Mouse (Mus musculus): ENCODE measurements around the gene Zfpl1.

Zfpl1 gene

GRCm38 (mm10) chr19:6058966-6059365 is 25.8 kb downstream of the Zfpl1 start:
- no peak for DNase-seq (ENCODE audit: low spot score in 2 of 2)

- DNase-seq (ENCODE audit: low spot score in 2 of 2) = no peak
Observed at GRCm38 (mm10) chr19:6058513-6058912, 26.2 kb downstream of the Zfpl1 start.

- peak; percentile 98 to 99 for DNase-seq (ENCODE audit: low spot score in 2 of 2)
Observed at GRCm38 (mm10) chr19:6057313-6058096, 27.3 kb downstream of the Zfpl1 start, which contains the start of the genes Mrpl49 and Fau. Gene Mrpl49 (minus strand): TSS chr19:6057785. Gene Fau (plus strand): TSS chr19:6057844.

DNA sequence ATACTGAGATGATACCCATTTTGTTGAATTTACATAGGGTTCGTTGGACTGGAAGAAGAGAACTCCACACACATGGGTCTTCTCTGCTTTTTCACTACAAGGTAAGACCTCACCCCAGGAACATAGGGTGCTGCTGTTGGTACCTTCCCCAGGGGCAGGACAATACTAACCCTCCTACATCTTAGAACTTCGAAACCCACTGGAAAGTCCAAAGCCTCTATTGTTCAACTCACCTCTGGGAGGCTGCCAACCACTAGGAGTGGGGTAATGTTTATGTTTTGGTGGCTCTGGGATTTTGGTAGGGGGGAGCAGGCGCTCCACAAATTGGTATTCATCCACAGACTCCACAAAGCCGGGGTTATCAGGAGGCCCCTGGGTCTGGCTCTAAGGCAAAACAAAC is 28.1 kb downstream of the Zfpl1 start:
- no peak for DNase-seq (ENCODE audit: low spot score in 2 of 2)

GRCm38 (mm10) chr19:6054296-6054695 is 30.5 kb downstream of the Zfpl1 start:
- DNase-seq (ENCODE audit: low spot score in 2 of 2) = no peak

DNA sequence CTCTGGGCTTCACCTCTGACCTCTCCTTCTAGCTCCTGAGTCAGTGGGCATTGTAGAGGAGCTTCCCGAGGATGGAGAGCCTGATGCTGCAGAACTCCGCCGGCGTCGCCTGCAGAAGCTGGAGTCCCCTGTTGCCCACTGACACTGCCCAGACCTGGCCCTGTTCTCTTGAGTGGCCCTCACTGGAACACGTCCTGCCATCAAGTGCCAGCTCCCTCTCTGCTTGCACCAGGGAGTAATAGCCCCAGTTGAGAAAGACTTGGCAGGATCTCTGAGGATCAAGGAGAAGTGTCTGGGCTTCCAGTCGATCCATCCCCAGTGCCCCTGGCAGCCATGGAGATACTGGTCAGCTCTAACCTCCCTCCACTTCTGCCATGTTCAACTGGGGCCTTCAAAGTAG is 32.2 kb downstream of the Zfpl1 start:
- no peak for DNase-seq (ENCODE audit: low spot score in 2 of 2)

GRCm38 (mm10) chr19:6048681-6049410 is 35.9 kb downstream of the Zfpl1 start:
- DNase-seq (ENCODE audit: low spot score in 2 of 2) = peak; percentile 83 to 86

- DNase-seq (ENCODE audit: low spot score in 2 of 2) = no peak
Observed at GRCm38 (mm10) chr19:6047899-6048166, 36.9 kb downstream of the Zfpl1 start.

- DNase-seq (ENCODE audit: low spot score in 2 of 2) = no peak
Observed at GRCm38 (mm10) chr19:6047154-6047898, 37.4 kb downstream of the Zfpl1 start.

GRCm38 (mm10) chr19:6046294-6047153 is 38.2 kb downstream of the Zfpl1 start, which contains the start of gene Syvn1:
Gene Syvn1 (plus strand): TSS chr19:6046576.
- DNase-seq (ENCODE audit: low spot score in 2 of 2) = peak; percentile 92 to 94

DNA sequence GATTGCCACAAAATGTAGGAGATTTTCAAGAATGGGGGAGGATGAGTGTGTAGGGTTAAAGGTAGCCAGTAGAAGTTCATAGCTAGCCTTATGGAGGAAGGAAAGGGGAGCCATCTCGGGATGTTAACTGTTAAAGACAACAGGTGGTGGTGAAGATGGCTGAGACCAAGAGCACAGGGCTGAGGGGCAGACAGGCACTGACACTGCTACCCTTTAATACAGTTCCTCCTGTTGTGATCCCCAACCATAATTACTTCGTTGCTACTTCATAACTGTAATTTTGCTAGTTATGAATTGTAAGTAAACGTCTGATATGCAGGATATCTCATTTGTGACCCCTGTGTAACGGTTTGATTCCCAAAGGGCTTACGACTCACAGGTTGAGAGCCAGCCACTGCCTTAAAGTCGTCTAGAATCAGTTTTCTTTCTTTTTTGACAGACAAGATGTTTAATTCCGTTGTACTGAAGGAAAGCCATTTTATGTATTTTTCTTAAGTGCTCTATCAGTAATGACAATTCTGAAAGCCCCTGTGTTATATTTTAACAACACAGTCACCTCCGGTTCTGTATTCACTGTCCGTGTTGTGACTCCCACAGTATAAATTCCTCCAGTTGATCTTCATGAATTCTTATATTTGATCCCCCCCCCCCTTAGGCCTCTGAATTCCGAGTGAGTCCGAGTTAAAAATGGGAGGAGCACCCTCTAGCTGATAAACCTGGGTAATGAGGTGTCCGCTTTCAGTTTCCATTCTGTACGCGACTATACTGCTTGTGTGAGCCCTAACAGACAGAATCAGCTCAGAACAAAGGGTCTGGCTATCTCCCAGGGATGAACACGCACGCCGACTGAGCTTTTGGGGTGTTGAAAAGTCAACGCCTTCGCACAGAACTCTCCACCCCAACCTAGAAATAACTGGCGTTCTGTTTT is 39.1 kb downstream of the Zfpl1 start:
- DNase-seq (ENCODE audit: low spot score in 2 of 2) = peak; percentile 63 to 73

GRCm38 (mm10) chr19:6044102-6044501 is 40.7 kb downstream of the Zfpl1 start:
- DNase-seq (ENCODE audit: low spot score in 2 of 2) = peak in 1 of 2 experiments; percentile 42

DNA sequence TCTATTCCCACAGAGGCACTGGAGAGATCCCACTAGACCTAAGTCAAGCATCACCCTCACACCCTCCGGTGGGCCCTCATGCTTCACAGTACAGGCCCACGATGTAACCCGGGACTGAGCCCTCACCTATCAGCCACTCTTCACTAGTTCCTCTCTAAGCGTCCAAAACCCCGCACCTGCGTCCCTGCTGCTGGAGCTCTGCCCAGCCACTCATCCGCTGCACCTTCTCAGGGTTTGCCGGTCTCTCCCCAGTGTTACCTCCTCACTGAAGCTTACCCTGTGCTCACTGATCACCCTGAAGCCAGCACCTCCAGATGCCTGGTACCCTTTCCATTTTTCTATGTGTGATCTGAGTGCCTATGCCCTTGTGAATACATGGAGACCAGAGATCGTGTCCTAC is 42.5 kb downstream of the Zfpl1 start:
- no peak for DNase-seq (ENCODE audit: low spot score in 2 of 2)

- DNase-seq (ENCODE audit: low spot score in 2 of 2) = no peak
Observed at GRCm38 (mm10) chr19:6040002-6040401, 44.8 kb downstream of the Zfpl1 start.

GRCm38 (mm10) chr19:6038326-6038725 is 46.4 kb downstream of the Zfpl1 start:
- no peak for DNase-seq (ENCODE audit: low spot score in 2 of 2)

- DNase-seq (ENCODE audit: low spot score in 2 of 2) = no peak
Observed at GRCm38 (mm10) chr19:6037695-6038094, 47.1 kb downstream of the Zfpl1 start.

GRCm38 (mm10) chr19:6035966-6036585 is 48.7 kb downstream of the Zfpl1 start:
- no peak for DNase-seq (ENCODE audit: low spot score in 2 of 2)

Measured in spleen, postnatal 36 days (tissue).